ENCODE assay signal across 9 mouse cellular contexts in the genomic region with DNA sequence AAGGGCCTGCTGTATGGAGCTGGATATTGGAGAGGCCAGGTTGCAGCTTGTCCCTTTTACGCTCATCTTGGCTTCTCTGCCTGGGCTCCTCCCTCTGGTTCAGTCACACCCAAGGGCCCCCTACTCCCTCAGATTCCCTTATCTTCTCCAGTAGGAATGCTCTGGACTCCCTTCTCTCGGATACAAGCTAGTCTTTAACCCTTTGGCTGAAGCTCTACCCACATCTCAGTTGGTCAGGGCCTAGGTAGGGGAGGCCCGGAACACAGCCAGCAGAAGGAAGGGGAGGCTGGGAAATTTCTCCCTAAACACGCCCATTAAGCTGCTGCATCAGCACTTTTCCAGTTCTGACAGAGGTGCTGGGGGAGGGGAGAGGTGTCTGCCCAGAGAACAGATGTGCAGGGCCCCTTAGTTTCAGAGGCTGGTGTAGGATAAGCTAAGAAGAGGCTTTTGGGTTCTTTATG. TPM values are rescaled to one million over a fixed set of nuclear protein-coding genes. Genes with fewer than 3 reads are reported as not detected.
DNase-seq lines count a peak whose midpoint lies in the region; ATAC-seq and TF ChIP-seq lines count a peak whose summit lies in the region.
"Had no signal": no experiment of that assay in that cellular context is flagged by ENCODE, and none has a peak within 500 bp of the region (broad histone marks: within the 10 kb centered on the region; RNA-seq: fewer than 3 reads in every experiment).

No protein-coding gene starts in this region.

- no peak for TF ChIP-seq CTCF in layer of hippocampus, adult 2 months (conservative IDR thresholded peaks at IDR 0.05)
- no peak for TF ChIP-seq CTCF in hindbrain, postnatal 0 days (IDR thresholded peaks at IDR 0.05; ENCODE audit: low read depth)

- H3K9me3 ChIP-seq in forebrain, embryonic 12.5 days: no peaks in the 10 kb centered on the region
- H3K9me3 ChIP-seq in hindbrain, postnatal 0 days (ENCODE audit: low read length): no peaks in the 10 kb centered on the region
- no peaks in the 10 kb centered on the region for H3K9me3 ChIP-seq in liver, embryonic 16.5 days (replicated peaks; ENCODE audit: control insufficient read depth, low read length)

- 2% methylated on average over 4 of the region's 4 CpGs for WGBS in forebrain, embryonic 12.5 days
- WGBS in hindbrain, postnatal 0 days: 2% methylated on average over 4 of the region's 4 CpGs
- WGBS in liver, embryonic 16.5 days (ENCODE audit: insufficient replicate concordance): 15% methylated on average over 4 of the region's 4 CpGs

- H3K9ac ChIP-seq in forebrain, embryonic 12.5 days: peak overlapping the region; percentile 84
- H3K9ac ChIP-seq in hindbrain, postnatal 0 days (replicated peaks; ENCODE audit: low read length): peak overlapping the region; percentile 66
- H3K9ac ChIP-seq in liver, embryonic 16.5 days (ENCODE audit: low read depth, low read length): 0 out of 2 replicates have a peak overlapping the region, but pooled peaks have one; percentile 52

- peak overlapping the region; percentile 66 for H3K4me3 ChIP-seq in layer of hippocampus, adult 2 months
- peak overlapping the region; percentile 65 for H3K4me3 ChIP-seq in forebrain, embryonic 12.5 days (replicated peaks)
- H3K4me3 ChIP-seq in hindbrain, postnatal 0 days (ENCODE audit: low read length): peak overlapping the region; percentile 71
- peak overlapping the region; percentile 61 for H3K4me3 ChIP-seq in liver, embryonic 16.5 days (ENCODE audit: low read depth, low read length)

- no peaks in the 10 kb centered on the region for H3K27me3 ChIP-seq in forebrain, embryonic 12.5 days
- H3K27me3 ChIP-seq in hindbrain, postnatal 0 days (ENCODE audit: insufficient read depth, low read length): no peaks in the 10 kb centered on the region
- peaks cover 4% of the 10 kb centered on the region; the same call in 1 of the 2 replicates for H3K27me3 ChIP-seq in liver, embryonic 16.5 days (ENCODE audit: control insufficient read depth, insufficient read depth, low read depth, low read length)

- peak overlapping the region; percentile 85 for H3K4me2 ChIP-seq in forebrain, embryonic 12.5 days
- peak overlapping the region; percentile 82 for H3K4me2 ChIP-seq in hindbrain, postnatal 0 days (ENCODE audit: low read depth, low read length)
- H3K4me2 ChIP-seq in liver, embryonic 16.5 days (ENCODE audit: low read depth, low read length): peak overlapping the region; percentile 63

- peak; percentile 12; the same call in 1 of the 2 replicates for ATAC-seq in forebrain, embryonic 12.5 days (ENCODE audit: low FRiP score)
- ATAC-seq in hindbrain, postnatal 0 days: peak; percentile 21
- no peak; the same call in 1 of the 2 replicates for ATAC-seq in liver, embryonic 16.5 days (ENCODE audit: low read depth)
- ATAC-seq: Patski had no signal

- H3K27ac ChIP-seq in layer of hippocampus, adult 2 months: peak overlapping the region; percentile 68; the same call in 1 of the 2 replicates
- H3K27ac ChIP-seq in forebrain, embryonic 12.5 days: peak overlapping the region; percentile 94
- peak overlapping the region; percentile 87 for H3K27ac ChIP-seq in hindbrain, postnatal 0 days
- H3K27ac ChIP-seq in liver, embryonic 16.5 days (ENCODE audit: low read length): peak overlapping the region; percentile 57

- H3K36me3 ChIP-seq in forebrain, embryonic 12.5 days (replicated peaks): peaks cover 9% of the 10 kb centered on the region; the same call in 1 of the 2 replicates
- no peaks in the 10 kb centered on the region for H3K36me3 ChIP-seq in hindbrain, postnatal 0 days (ENCODE audit: insufficient read depth, low read length)
- no peaks in the 10 kb centered on the region for H3K36me3 ChIP-seq in liver, embryonic 16.5 days (ENCODE audit: control insufficient read depth, insufficient read depth)

- H3K4me1 ChIP-seq in forebrain, embryonic 12.5 days: peaks cover 48% of the 10 kb centered on the region
- H3K4me1 ChIP-seq in hindbrain, postnatal 0 days (ENCODE audit: insufficient read depth, low read length): peaks cover 39% of the 10 kb centered on the region
- H3K4me1 ChIP-seq in liver, embryonic 16.5 days (ENCODE audit: control insufficient read depth, low read depth, low read length): peaks cover 15% of the 10 kb centered on the region

- no peak for DNase-seq in layer of hippocampus, adult 2 months (ENCODE audit: low spot score in 2 of 2)
- no peak for DNase-seq in layer of hippocampus, adult 9-10 months (ENCODE audit: low spot score)
- peak; percentile 65 for DNase-seq in hindbrain, postnatal 0 days (ENCODE audit: low spot score)
- peak; percentile 38 for DNase-seq in ovary, postnatal 14 days (ENCODE audit: low spot score)
- no peak for DNase-seq in c-Kit-positive CD71-positive TER-119-positive erythroid progenitor cells, embryonic 14.5 days (ENCODE audit: low spot score)
- DNase-seq in spleen, postnatal 36 days (ENCODE audit: low spot score in 2 of 2): no peak

RNA-seq across cellular contexts. Expression of gene Nynrin, which starts 1.3 kb away (rescaled TPM):
- 1 to 10 TPM; 7.9 to 8.9 TPM for total RNA-seq in layer of hippocampus, adult 2 months (2021)
- 23.9 and 26.9 TPM in 2 replicates for polyA plus RNA-seq in forebrain, embryonic 12.5 days (2016; fragmentation: Nextera tagmentation; extraction: Ambion mirVana)
- 33.6 and 39.3 TPM in 2 replicates for total RNA-seq in hindbrain, postnatal 0 days (2014; rRNA removed)
- polyA plus RNA-seq in hindbrain, postnatal 0 days (2015; fragmentation: Nextera tagmentation; extraction: Ambion mirVana): 5.1 and 6.4 TPM in 2 replicates
- polyA plus RNA-seq in liver, embryonic 16.5 days (2015; fragmentation: Nextera tagmentation; extraction: Ambion mirVana): 2.7 and 2.9 TPM in 2 replicates
- polyA plus RNA-seq: Patski had no signal

RNA-seq across cellular contexts. Expression of gene Cbln3, which starts 29.1 kb away (rescaled TPM):
- total RNA-seq in layer of hippocampus, adult 2 months (2021): under 1 TPM; 0.32 to 0.54 TPM
- 0.04 and 0.27 TPM in 2 replicates for polyA plus RNA-seq in forebrain, embryonic 12.5 days (2016; fragmentation: Nextera tagmentation; extraction: Ambion mirVana)
- 2.1 and 5.0 TPM in 2 replicates for total RNA-seq in hindbrain, postnatal 0 days (2014; rRNA removed)
- 0.67 and 0.68 TPM in 2 replicates for polyA plus RNA-seq in hindbrain, postnatal 0 days (2015; fragmentation: Nextera tagmentation; extraction: Ambion mirVana)
- polyA plus RNA-seq in liver, embryonic 16.5 days (2015; fragmentation: Nextera tagmentation; extraction: Ambion mirVana): 0.26 TPM in 2 replicates

RNA-seq across cellular contexts. Expression of gene Khnyn, which starts 29.6 kb away (rescaled TPM):
- total RNA-seq in layer of hippocampus, adult 2 months (2021): 10 to 100 TPM; 13.2 to 14.7 TPM
- 18.9 and 21.2 TPM in 2 replicates for polyA plus RNA-seq in forebrain, embryonic 12.5 days (2016; fragmentation: Nextera tagmentation; extraction: Ambion mirVana)
- 15.1 and 17.9 TPM in 2 replicates for total RNA-seq in hindbrain, postnatal 0 days (2014; rRNA removed)
- 7.0 and 7.1 TPM in 2 replicates for polyA plus RNA-seq in hindbrain, postnatal 0 days (2015; fragmentation: Nextera tagmentation; extraction: Ambion mirVana)
- 10.9 and 12.8 TPM in 2 replicates for polyA plus RNA-seq in liver, embryonic 16.5 days (2015; fragmentation: Nextera tagmentation; extraction: Ambion mirVana)

RNA-seq across cellular contexts. Expression of gene Nfatc4, which starts 32.2 kb away (rescaled TPM):
- total RNA-seq in layer of hippocampus, adult 2 months (2021): 1 to 10 TPM; 2.6 TPM
- 25.4 and 35.6 TPM in 2 replicates for polyA plus RNA-seq in forebrain, embryonic 12.5 days (2016; fragmentation: Nextera tagmentation; extraction: Ambion mirVana)
- total RNA-seq in hindbrain, postnatal 0 days (2014; rRNA removed): 13.9 and 21.9 TPM in 2 replicates
- 5.9 and 6.8 TPM in 2 replicates for polyA plus RNA-seq in hindbrain, postnatal 0 days (2015; fragmentation: Nextera tagmentation; extraction: Ambion mirVana)
- polyA plus RNA-seq in liver, embryonic 16.5 days (2015; fragmentation: Nextera tagmentation; extraction: Ambion mirVana): 0.71 TPM in 2 replicates

RNA-seq across cellular contexts. Expression of gene Sdr39u1, which starts 45.0 kb away (rescaled TPM):
- total RNA-seq in layer of hippocampus, adult 2 months (2021): 10 to 100 TPM; 63.5 to 78.7 TPM
- 42.6 and 51.0 TPM in 2 replicates for polyA plus RNA-seq in forebrain, embryonic 12.5 days (2016; fragmentation: Nextera tagmentation; extraction: Ambion mirVana)
- 120 and 138 TPM in 2 replicates for total RNA-seq in hindbrain, postnatal 0 days (2014; rRNA removed)
- polyA plus RNA-seq in hindbrain, postnatal 0 days (2015; fragmentation: Nextera tagmentation; extraction: Ambion mirVana): 134 and 136 TPM in 2 replicates
- polyA plus RNA-seq in liver, embryonic 16.5 days (2015; fragmentation: Nextera tagmentation; extraction: Ambion mirVana): 11.9 and 14.6 TPM in 2 replicates

Comparison
In these comparisons a context has a peak if more than half of its experiments do, and no peak if none do; other contexts are left out.
1. DNase-seq: peak in hindbrain, postnatal 0 days (single experiment) and ovary, postnatal 14 days (single experiment); none in layer of hippocampus, adult 2 months (0 of 2), layer of hippocampus, adult 9-10 months (single experiment), c-Kit-positive CD71-positive TER-119-positive erythroid progenitor cells, embryonic 14.5 days (single experiment) and spleen, postnatal 36 days (0 of 2).
2. Peak in every context shown above with its lines, with median percentiles within 50 percentile points of each other: H3K27ac ChIP-seq, H3K4me3 ChIP-seq, H3K4me2 ChIP-seq and H3K9ac ChIP-seq.